Mouse (Mus musculus): ENCODE results near the gene Elavl2. TPM values are rescaled to one million over a fixed set of nuclear protein-coding genes. Genes with fewer than 3 reads are reported as not detected.

Gene Elavl2
- 1 to 10 TPM in 1 of 2 experiments, under 1 TPM in 1; 0.34 to 1.5 TPM for polyA plus RNA-seq (2017; shearing (Covaris generic))

GRCm38 (mm10) chr4:91400423-91400822 is at the start of gene Elavl2:
Elavl2 (minus strand) TSS chr4:91400785.

Data from inflammation-experienced regulatory T-cells (primary cell).